Mouse (Mus musculus) retina, postnatal 1 day (tissue): ENCODE measurements around the gene Tor4a.

ENCODE experiments used
- DNase-seq: peaks from one replicate; pipeline ENCODE4 v3.0.0-alpha.2; 2012

The Tor4a gene

DNA sequence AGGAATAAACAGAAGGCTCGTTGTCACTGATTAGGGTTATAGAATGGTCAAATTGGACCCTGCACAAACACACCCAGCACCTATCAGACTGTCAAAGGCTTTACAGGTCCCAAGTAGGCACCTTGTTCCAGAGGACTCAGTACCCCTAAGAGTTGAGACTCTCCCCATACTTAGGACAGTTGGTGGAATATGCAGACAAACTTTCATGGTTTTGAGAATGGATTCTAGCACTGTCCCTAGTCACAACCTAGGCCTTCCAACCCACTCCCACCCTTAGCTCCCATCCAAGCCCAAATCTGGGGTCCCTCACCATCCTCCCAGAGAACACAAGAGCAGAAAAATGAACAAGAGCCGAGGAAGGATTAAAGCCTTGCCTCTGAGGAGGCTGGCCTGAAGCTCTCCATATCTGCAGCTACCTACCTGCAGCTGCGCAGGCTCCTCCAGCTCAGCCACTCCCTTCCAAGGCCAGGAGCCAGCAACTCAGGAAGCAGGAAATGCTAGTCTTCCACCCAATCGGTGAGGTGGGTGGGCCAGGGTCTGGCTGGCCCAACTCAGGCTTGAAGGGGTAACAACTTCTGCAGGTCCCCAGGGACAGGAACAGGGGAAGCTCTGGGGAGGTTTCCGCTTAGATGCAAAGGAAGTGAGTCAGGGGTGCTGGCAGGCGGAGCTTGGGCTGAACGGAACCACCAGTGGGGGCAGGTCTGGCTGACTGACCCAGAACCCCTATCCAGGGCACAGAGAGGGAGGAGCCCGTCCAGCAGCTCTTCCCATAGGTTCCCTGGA, at the start of gene Tor4a:
Gene Tor4a, minus strand, starts transcription at position 715 of the 783 bp plus-strand sequence.
- DNase-seq = peak; percentile 22

DNA sequence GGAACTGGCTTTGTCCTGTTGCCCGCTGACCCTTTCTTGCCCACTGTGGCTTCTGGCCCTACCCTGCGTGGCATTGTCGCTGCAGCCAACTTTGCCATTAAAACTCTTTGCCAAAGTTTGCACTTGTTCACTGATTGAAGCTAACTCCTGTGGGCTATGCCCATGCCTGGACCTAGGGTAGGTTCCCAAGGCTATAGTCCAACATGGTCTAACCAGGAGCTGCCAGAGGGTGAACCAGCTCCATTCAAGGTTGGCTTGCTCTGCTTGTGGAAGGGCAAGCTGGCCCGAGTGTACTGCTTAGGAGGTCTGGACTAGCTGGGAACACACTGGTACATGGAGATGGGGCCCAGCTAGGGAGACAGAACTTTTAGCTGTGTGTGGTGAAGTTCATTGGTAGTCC, 47.5 kb upstream of the Tor4a start:
- no peak for DNase-seq

DNA sequence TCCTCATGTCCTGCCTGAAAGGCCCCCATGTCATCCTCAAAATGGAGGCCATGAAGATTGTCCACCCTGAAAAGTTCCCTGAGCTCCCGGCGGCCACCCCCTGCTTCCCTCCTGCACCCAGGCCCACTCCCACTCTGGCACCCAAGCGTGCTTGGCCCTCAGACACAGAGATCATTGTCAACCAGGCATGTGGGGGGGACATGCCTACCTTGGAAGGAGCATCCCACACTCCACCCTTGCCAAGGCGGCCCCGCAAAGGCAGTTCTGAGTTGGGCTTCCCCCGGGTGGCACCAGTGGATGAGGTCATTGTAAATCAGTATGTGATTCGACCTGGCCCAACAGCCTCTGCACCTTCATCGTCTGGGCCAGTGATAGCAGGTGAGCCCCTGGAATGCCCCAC, 46.7 kb upstream of the Tor4a start:
- no peak for DNase-seq

DNA sequence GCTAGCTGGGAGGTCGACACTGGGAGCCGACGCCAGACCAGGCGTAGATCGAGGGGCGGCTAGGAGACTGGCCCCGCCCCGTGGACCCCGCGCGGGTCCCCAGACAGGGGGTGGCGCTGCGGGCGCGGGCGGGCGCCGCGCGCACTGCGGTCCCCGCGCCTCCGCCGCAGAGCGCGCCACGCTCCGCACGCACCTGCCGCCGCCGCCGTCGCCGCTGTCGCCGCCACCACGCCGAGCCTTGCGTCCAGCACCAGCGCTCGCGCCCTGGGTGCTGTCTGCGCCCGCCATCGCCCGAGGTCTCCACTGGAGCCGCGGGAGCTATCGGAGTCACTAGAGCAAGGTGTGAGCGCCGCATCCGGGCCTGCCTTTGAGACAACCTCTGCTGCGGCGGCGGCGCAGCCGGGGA, 45.4 kb upstream of the Tor4a start, which contains the start of the genes Rnf208 and Cysrt1:
Gene Rnf208, plus strand, starts transcription at position 155 of the 406 bp plus-strand sequence.
Gene Cysrt1, minus strand, starts transcription at position 352 of the 406 bp plus-strand sequence.
- DNase-seq = peak; percentile 66

DNA sequence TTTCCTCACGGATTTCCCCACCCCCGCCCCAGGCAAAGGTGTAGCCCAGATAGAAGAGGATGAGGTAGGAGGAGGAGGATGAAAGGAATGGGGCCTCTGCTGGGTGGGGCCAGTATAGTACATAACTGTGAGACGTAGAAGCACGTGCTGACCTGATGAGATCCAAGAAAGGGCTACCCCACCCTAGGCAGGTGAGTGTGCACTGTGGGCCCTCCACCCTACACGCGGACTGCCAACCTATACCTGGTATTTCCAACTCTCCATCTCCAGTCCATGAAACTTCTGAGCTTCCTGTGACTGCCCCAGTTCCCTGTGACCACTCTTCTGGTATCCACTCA, 44.7 kb upstream of the Tor4a start:
- DNase-seq = no peak

DNA sequence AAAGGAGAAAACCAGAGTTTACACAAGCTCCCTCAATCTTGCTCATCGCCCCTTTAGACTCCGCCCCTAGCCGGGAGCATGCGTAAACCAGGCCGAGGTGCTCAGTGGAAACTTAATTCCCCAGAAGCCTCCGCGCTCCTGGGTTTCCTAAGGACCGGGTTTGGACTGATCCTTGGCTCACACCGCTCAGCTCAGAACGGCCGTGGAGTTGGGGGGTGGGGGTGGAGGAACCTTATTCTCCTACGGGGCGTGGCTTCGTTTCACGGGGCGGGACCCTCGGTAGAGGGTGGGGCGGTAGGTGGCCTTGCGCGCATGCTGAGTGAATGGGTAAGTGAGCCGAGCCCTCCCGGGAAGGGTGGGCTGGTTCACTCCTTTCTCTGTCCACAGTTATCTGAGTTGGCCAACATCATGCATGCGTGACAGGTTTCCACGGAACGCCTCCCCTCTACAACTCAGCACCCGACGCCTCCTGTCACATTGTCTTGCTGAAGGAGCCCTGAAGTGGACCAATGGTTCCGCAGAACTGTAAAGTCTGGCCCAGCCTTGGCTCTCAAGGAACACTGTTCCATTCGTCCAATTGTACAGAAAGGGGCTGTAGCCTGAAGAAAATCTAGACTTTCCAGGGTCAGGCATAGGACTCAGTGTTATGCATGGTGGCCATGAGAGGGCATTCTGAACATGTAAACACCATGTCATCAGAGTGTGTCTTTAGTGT, 44.2 kb upstream of the Tor4a start:
- peak; percentile 88 for DNase-seq

DNA sequence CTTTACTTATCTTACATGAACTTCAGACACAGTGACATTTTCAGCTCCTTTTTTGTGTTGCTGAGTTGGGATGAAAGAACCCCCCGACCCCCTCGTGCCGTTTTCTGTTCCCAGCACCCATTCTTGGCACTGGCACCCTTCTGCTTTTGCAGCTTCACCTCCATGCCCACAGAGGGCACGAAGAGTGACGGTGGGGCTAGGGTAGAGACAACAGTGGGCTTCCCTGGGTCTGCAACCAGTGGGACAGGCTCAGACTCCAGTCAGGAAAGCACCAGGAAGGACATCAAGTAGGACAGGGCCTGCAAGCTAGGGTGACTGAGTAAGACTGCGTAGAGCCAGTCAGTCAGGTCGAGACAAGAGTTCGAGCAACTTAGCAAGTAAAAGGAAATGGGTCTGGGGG, 43.6 kb upstream of the Tor4a start:
- DNase-seq = no peak

DNA sequence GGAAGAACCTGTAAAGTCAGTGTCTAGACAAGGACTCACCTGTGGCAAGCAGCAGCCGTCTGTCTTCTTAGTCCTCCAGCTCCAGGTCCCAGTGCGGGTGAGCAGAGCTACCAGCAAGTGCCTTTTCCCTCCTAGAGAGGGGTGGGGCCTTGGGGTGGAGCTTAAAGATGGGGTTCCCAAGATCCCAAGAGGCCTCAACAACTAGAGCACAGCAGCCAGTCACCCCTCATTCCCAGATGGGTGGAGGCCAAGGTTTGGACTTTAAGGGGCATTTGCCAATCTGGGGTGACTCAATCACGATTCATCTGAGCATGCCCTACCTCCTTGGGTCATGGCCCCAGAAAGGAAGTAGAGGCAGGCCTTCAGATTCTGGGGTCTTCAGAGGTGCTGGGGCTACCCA, 43.1 kb upstream of the Tor4a start:
- no peak for DNase-seq

DNA sequence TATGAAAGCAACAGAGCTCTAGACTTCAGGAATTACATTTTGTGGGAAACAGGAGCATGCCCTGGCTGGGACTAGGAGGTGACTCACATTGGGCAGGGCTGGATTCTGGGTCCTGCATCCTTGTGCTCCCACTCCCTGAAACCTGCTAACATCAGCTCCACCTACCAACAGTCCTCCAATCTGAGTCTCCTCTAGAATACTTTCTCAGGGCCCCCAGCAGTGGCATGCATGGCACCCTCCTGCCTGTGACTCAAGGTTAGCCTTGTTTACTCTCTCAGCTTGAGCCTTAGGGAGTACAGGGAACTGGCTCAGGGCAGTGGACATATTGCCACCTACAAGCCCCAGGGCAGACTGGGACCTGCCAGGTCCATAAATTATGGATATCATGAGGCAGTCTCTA, 41.4 kb upstream of the Tor4a start:
- no peak for DNase-seq

DNA sequence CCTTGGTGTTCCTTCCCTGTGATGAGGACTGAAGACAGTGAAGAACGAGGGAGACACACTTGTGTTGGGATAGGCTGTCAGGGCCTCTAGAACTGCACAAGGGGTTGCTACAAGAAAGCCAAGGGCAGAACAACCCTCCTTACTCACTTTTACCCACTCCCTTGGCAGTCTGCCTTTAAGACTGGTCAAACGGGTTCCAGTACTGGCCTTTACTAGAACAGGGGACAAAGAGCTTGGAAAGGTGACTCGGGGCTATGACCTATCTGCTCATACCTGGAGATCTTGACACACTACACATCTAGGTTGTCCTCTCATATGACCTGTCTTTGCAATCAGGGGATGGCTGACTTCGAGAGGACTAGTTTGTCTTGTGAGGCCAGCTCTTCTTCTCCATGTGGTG, 40.8 kb upstream of the Tor4a start:
- no peak for DNase-seq

DNA sequence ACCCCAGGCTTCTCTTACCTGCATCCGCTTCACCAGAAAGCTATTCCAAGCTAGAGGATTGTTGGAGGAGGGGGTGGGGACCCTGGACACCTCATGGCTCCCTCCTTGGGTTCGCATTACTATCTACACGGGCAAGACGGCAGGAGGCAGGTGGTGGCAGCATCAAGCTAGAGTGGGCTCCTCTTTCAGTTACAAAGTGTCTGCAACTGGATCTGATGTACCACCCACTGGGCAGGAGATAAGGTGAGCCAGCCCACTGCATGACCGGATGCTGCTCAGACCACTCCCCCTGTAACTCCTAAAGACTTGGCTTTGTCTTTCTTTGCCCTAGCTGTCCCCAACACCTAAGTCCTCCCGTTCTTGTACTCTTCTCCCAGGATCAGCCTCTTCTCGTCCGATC, 39.9 kb upstream of the Tor4a start, which contains the start of gene Rnf224:
Gene Rnf224, minus strand, starts transcription at position 174 of the 400 bp plus-strand sequence.
- DNase-seq = no peak

DNA sequence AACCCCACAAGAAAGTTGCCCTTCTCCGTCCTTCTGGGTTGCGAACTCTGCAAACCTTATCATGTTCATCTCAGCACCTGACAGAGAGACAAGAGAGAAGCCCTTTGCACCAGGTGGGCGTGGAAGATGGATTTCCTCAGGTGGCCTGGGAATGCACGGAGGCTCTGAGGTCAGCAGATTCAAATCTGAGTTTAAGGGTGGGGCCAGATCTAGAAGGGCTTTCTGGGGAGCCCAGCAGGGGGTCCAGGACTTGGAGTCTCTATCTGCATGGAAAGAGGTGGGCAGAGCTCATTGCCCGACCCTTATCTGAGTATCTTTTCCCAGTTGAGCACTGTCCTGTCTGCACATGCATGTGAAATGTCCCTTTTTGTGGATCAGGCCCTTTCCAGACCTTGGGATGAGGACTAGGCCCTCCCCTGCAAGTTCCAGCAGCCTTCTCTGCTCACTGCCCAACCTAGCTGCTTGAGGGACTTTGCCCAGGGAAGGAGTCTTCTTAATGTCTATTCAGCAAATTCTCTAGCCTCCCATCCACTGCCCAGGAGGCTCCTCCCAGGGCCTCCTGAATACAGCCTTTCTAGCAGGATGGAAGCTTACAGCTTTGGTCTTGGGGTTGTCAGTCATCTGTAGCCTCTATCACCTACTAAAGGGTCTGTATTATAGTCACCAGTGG, 38.0 kb upstream of the Tor4a start:
- DNase-seq = no peak

DNA sequence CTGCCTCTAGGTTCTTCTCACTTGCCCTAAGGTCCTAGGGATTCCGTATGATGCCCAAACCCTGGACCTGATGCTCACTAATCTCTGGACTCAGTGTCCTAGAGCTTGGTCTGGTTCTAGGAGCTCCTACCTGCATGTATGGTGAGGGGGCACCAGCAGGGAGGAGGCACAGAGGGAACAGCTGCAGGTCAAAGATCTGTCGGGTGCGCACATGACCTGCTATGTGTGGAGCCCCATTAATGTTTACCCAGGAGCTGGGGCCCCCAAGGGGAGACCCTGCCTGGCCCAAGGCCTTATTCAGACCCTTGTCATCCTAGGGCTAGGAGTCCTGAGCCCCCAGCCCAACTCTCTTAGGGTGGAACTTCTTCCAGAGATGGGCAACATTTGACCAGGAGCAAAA, 37.4 kb upstream of the Tor4a start, which contains the start of gene Slc34a3:
Gene Slc34a3, minus strand, starts transcription at position 315 of the 400 bp plus-strand sequence.
- no peak for DNase-seq

DNA sequence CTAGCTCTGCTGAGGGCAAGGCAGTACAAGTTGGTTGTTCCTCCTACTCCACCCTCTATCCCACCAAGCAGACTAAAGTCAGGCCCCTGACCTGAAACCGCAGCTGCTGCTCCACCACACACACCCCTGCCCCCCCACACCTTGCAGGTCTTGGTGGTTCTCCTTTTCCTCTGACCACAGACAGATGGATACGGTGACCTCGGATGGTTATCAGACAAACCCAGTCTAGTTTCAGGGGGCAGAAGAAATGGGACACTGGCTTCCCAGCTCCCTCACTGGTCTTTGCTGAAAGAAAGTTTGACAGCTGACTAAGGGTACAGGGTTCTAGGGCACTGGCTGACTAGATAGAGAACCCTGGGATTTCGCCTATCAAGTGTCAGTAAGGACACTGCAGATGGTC, 36.7 kb upstream of the Tor4a start:
- no peak for DNase-seq

DNA sequence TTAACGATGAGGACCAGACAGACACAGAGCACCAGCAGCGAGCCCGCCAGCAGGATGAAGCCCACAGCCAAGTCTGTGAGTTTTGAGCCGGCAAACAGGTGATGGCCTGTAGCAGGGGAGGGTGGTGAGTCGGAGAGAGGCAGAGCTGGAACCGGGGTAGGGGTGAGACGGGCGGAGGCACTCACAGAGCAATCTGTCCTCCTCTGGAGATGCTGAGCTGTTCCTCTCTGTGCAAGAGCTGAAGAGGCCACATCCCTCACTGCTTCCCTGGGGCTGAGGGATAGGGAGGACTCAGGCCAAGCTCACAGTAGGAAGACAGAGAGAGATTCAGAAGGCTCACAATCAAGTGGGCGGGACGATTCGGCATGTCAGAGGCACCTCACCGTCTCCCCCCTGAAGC, 34.4 kb upstream of the Tor4a start:
- no peak for DNase-seq

DNA sequence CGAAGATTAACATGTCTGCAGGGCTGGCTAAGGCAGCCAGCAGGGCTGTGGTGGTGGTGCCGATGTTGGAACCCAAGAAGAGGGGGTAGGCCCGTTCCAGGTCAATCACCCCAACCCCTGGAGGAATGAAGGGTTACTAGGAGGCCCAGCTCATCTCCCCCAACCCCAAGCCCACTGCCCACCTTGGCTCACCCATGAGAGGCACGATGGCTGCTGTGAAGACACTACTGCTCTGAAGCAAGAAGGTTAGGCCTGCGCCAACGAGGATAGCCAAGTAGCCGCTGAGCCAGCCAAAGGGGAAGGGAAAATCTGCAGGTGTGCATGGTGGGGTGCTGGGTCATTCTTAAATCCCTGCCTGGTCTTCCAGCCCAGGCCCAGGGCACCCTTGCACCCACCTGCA, 33.9 kb upstream of the Tor4a start:
- no peak for DNase-seq

DNA sequence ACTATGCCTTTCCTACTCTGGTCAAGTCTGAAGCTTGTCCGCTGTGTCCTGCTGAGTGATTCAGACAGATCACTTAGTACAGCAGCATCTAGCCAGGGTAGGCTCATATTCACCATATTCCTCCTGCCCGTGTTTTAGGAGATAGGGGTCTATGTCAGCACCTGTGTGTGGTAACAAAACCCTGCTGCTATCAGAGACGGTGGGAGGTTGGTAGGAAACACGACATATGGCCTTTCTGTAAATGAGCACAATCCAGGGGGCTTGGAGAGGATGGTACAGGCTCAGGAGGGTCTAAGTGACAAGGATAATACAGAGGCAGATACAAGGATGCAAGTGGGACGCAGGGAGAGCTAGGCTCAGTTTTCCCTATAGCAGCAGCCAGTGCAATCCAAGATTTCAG, 32.9 kb upstream of the Tor4a start:
- DNase-seq = no peak

DNA sequence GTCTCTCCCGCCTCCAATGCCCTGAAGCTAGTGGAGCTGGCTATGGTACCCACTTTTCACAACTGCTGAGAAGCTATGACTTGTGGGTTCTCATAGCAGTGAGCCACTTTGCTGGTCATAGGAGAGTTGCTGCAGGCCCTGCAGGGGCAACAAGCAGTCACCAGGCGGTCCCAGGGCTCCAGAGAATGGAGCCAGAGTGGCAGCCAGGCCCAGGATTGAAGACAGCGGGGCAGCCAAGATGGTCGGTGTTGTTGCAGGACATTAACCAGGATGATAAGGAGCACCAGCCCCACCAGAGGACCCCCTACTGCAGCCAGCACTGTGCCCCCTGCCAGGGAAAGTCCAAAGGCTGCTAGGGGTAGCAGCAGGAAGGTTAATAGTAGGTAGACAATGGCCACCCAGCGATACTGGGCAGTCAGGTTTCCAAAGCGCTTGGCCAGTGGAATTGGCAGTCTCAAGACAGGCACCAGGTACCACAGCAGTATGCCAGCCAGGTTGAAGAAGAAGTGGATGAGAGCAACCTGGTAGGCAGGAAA, 32.4 kb upstream of the Tor4a start:
- DNase-seq = no peak

DNA sequence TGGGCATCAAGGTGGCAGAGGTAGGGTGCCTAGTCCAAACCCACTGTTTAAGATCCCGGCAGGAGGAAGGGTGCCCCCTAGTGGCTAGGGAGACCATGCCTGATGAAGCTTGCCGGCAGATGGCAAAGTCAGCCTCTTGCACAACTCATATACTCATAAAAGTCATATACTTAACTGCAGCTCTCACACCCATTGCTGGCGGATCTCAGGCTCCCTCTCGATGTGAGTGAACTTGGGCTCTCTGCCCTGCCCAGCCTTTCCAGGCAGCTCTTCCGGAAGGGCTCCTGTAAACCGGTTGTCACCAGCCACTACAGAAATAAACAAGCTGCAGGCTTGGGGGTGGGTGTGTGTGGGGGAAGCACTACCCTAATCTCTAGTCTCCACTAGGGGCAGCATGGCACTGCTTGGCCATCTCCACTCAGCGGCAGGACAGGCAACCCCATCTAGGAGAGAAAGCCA, 31.8 kb upstream of the Tor4a start:
- DNase-seq = peak; percentile 94

DNA sequence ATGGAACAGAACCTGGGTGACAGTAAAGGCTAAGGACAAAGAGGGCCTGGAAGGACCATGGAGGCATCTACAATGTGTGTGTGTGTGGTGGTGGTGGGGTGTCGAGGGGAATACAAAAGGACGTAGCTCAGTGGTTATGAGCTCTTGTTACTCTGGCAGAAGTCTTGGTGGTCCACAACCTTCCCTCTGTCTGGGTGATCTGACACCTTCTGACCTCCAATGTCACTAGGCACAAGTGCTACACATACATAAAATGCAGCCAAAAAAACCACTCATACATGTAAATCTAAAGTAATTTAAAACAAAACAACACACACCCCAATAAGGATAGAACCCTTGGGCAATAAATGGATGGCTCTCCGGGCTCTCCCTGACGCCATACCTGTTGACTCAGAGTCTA, 30.7 kb upstream of the Tor4a start:
- DNase-seq = no peak

DNA sequence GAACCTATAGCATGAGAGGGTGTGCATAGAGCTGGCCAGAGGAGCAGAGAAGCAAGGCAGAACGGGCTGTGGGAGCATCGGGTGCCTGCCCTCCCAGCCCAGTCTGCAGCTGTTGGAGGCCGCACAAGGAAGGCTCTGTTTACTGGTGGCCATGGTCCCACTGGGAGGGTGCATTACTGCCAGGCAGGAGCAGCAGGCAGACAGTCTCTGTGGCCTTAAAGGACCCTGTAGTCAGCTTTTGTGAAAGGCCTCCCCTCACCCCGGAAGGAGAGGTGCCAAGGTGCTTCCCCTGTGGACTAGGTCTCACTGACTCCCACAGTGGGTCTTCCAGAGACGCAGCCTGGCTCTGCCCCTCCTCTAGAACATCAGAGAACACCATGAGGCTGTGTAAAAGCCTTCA, 30.2 kb upstream of the Tor4a start:
- no peak for DNase-seq

DNA sequence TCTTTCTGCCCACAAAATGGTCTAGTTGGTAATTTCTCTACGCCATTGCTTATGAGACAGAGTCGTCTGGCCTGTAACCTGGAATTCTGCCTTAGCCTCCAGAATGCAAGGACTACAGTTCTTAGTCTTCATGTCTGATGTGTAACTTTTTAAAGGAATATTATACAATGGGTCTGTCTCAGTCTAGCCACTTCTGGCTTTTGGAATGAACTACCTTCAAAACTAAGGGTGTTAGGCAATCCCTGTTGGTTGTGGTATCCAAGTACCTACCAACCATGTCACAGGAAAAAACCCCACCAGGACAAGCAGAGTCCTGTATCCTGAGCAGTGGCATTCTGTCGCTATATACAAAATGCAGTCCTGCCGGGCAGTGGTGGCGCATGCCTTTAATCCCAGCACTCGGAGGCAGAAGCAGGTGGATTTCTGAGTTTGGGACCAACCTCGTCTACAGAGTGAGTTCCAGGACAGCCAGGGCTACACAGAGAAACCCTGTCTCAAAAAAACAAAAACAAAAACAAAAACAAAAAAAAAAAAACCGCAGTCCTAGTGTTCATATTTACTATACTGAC, 29.2 kb upstream of the Tor4a start:
- DNase-seq = no peak
